Mouse (Mus musculus): Measurements from ENCODE around the gene Paxx.

The Paxx gene

DNA sequence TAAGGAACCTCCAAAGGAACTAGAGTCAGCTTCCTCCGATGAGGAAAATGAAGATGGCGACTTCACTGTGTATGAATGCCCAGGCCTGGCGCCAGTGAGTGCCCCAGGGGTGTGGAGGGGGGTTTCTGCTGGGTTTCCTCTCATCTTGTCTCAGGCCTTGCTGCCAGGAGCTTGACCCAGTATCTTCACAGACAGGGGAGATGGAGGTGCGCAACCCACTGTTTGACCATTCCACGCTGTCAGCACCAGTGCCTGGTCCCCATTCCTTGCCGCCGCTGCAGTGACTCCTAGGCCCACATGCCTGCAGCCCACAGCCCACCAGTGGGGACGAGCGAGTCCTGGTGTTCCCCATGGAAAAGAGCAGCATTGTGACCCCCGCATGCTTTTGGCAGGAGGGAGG lies 52.0 kb downstream of the Paxx start:
- DNase-seq (ENCODE audit: low read depth, low spot score): no peak
